Mouse (Mus musculus) embryonic fibroblast, embryonic 13.5 days (primary cell): ENCODE data around the gene Prpf4b.

ENCODE experiments used
- CTCF ChIP-seq: IDR thresholded peaks from 2 replicates; pipeline ENCODE4 v1.5.1; 2011; ENCODE audit warnings: mild to moderate bottlenecking, control low read depth, low read length, moderate library complexity, borderline replicate concordance; ENCODE audit not compliant: insufficient read depth
- POLR2A ChIP-seq: IDR thresholded peaks from 2 replicates; pipeline ENCODE4 v1.6.1; 2011; ENCODE audit warnings: low read depth, mild to moderate bottlenecking, control low read depth, low read length, moderate library complexity

DNA sequence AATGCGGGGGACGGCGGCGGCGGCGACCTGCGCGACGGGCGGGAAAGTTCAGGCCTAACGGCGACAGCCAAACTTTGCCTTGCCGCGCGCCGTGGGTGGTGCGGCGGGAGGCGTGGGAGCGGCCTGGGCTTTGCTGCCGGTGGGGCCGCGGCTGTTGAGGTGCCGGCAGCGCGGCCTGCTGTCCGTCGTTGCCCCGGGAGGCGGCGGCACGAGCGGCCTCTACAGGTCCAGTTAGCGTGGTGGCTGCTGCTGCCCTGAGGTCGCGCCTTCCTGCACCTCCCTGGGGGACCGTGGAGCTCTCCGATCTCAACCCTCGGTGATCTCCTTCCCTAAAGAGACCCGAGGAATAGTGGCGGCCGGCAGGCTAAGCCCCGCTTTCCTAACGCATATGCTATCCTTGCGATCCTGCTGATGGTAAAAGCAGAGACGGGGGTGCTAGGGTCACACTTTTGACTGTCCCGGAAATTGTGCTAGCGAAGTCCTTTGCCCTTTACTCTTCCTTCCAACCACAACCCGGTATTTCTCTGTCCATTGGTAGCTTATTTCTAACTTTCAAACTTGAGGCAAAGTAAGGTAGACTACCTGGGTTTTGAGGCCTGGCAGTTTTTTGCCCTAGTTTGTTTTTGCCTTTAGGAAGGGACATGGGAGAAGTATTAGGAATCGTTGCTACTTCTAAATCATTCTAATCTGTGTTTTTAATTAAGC lies 791 bp downstream of the Prpf4b start:
- TF ChIP-seq POLR2A (no peak), CTCF (peak; percentile 34; the same call in 1 of the 2 replicates)
